Mouse (Mus musculus) monocyte, adult 5-6 weeks (primary cell): ENCODE data around the gene Cbfa2t2. TPM values are rescaled to one million over a fixed set of nuclear protein-coding genes. Genes with fewer than 3 reads are reported as not detected.

Experiments used
- ATAC-seq: fragments of 153-309, 156-312 bp; replicated peaks from 2 replicates; pipeline ENCODE4 v1.8.0; 2017; ENCODE audit warnings: mild to moderate bottlenecking; ENCODE audit not compliant: low TSS enrichment, insufficient number of reproducible peaks, severe bottlenecking, poor library complexity, low FRiP score
- total RNA-seq: library from RNA; stranded (forward); fragments of 200-1000, 200-491, 200-594 nt; gene quantifications from 3 replicates; pipeline ENCODE4 v1.2.3, GENCODE M21; 2017

The Cbfa2t2 gene
- total RNA-seq, 1 experiment from 2014 or later: 9.8 TPM

- no peak for ATAC-seq
These were observed 14.1 kb upstream of the Cbfa2t2 start for GRCm38 (mm10) chr2:154422181-154422580.

- no peak for ATAC-seq
These were observed 12.7 kb upstream of the Cbfa2t2 start for GRCm38 (mm10) chr2:154423548-154423947.

GRCm38 (mm10) chr2:154425522-154425921, 10.8 kb upstream of the Cbfa2t2 start:
- no peak for ATAC-seq

GRCm38 (mm10) chr2:154426188-154426904, 9.9 kb upstream of the Cbfa2t2 start:
- peak; percentile 31; the same call in 1 of the 2 replicates for ATAC-seq

- ATAC-seq: no peak
These were observed 9.1 kb upstream of the Cbfa2t2 start for GRCm38 (mm10) chr2:154426905-154427852.

- ATAC-seq: no peak
These were observed 8.4 kb upstream of the Cbfa2t2 start for GRCm38 (mm10) chr2:154427853-154428360.

GRCm38 (mm10) chr2:154430566-154430965, 5.7 kb upstream of the Cbfa2t2 start:
- ATAC-seq: no peak

- no peak for ATAC-seq
These were observed 3.6 kb upstream of the Cbfa2t2 start for GRCm38 (mm10) chr2:154432696-154433095.

GRCm38 (mm10) chr2:154433391-154433790, 2.9 kb upstream of the Cbfa2t2 start:
- no peak for ATAC-seq

- no peak for ATAC-seq
These were observed 1.6 kb upstream of the Cbfa2t2 start for GRCm38 (mm10) chr2:154434690-154435089.

- ATAC-seq: peak; percentile 98
These were observed 214 bp upstream of the Cbfa2t2 start for GRCm38 (mm10) chr2:154436076-154436457.

- no peak for ATAC-seq
These were observed 878 bp downstream of the Cbfa2t2 start for GRCm38 (mm10) chr2:154437191-154437527.

- ATAC-seq: no peak
These were observed 4.2 kb downstream of the Cbfa2t2 start for GRCm38 (mm10) chr2:154440453-154440852.

GRCm38 (mm10) chr2:154447821-154448220, 11.5 kb downstream of the Cbfa2t2 start:
- ATAC-seq: no peak

GRCm38 (mm10) chr2:154448633-154449032, 12.4 kb downstream of the Cbfa2t2 start:
- no peak for ATAC-seq

- no peak for ATAC-seq
These were observed 16.7 kb downstream of the Cbfa2t2 start for GRCm38 (mm10) chr2:154452951-154453350.

GRCm38 (mm10) chr2:154454099-154454498, 17.8 kb downstream of the Cbfa2t2 start:
- no peak for ATAC-seq

GRCm38 (mm10) chr2:154454605-154455004, 18.3 kb downstream of the Cbfa2t2 start:
- no peak for ATAC-seq

GRCm38 (mm10) chr2:154455776-154456175, 19.5 kb downstream of the Cbfa2t2 start:
- ATAC-seq: no peak

GRCm38 (mm10) chr2:154456621-154457020, 20.3 kb downstream of the Cbfa2t2 start:
- no peak for ATAC-seq
